Mouse (Mus musculus): ENCODE data around the gene Myo1a. TPM values are rescaled to one million over a fixed set of nuclear protein-coding genes. Genes with fewer than 3 reads are reported as not detected.

Gene Myo1a
- polyA plus RNA-seq, 1 experiment = 0.21 TPM

DNA sequence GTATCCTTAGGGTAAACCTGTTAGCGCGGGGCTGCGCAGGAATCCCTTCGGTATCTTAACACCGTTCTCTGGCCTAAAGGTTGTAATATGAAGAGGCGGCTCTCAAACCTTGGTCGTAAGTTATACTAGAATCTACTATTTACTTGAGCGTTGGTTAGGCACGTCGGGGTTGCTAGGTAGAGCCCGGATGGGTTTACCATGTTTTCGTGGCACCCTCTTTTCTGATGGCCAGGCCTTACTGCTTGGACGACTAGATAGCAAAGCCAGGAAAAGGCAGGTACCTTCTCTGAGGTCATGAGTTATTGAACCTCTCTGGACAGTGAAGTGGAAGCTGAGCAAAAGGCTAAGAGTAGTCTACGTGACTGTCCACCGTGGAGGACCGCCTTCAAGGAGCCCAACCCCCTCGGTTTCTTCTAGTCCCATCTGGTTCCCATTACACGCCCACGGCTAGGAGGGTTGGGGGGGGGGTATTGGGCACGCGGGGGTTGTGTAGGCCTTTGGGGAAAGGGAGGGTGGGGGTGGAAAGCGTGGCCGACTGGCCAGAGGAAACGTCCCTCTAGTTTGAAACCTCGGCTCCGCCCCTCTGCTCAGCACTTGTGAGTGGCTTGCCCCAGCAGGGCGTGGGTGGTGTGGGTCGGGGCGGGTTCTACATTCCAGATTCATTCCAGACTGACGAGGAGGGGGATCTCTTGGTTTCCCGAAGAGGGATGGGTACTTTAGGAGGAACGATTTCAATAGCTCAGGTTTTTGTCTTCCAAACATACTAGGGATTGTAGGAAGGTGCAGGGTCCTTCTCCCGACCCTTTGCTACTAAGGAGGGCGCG is 37.5 kb upstream of the Myo1a start:
- H3K4me1 ChIP-seq (ENCODE audit: control insufficient read depth, insufficient read depth, insufficient read length) = peaks cover 24% of the 10 kb centered on the region
- H3K36me3 ChIP-seq (ENCODE audit: control insufficient read depth, insufficient read depth, low read length) = peaks cover 12% of the 10 kb centered on the region
- TF ChIP-seq CTCF (IDR thresholded peaks at IDR 0.05; ENCODE audit: extremely low read depth, insufficient read depth, insufficient read length, insufficient replicate concordance) (no peak), POLR2A (IDR thresholded peaks at IDR 0.05; ENCODE audit: low read depth, low read length) (no peak; the same call in 1 of the 2 replicates)
- H3K4me3 ChIP-seq (ENCODE audit: extremely low read depth, insufficient read depth, insufficient read length) = peak overlapping the region; percentile 62
- peak overlapping the region; percentile 95 for H3K27ac ChIP-seq (ENCODE audit: insufficient read depth, low read length)
- H3K27me3 ChIP-seq (ENCODE audit: control insufficient read depth, insufficient read depth, low read length) = no peaks in the 10 kb centered on the region
- 2% methylated on average over 35 of the region's 35 CpGs for WGBS
- peak; percentile 62 to 76 for DNase-seq (ENCODE audit: low read depth in 1 of 2, low spot score in 2 of 2)

DNA sequence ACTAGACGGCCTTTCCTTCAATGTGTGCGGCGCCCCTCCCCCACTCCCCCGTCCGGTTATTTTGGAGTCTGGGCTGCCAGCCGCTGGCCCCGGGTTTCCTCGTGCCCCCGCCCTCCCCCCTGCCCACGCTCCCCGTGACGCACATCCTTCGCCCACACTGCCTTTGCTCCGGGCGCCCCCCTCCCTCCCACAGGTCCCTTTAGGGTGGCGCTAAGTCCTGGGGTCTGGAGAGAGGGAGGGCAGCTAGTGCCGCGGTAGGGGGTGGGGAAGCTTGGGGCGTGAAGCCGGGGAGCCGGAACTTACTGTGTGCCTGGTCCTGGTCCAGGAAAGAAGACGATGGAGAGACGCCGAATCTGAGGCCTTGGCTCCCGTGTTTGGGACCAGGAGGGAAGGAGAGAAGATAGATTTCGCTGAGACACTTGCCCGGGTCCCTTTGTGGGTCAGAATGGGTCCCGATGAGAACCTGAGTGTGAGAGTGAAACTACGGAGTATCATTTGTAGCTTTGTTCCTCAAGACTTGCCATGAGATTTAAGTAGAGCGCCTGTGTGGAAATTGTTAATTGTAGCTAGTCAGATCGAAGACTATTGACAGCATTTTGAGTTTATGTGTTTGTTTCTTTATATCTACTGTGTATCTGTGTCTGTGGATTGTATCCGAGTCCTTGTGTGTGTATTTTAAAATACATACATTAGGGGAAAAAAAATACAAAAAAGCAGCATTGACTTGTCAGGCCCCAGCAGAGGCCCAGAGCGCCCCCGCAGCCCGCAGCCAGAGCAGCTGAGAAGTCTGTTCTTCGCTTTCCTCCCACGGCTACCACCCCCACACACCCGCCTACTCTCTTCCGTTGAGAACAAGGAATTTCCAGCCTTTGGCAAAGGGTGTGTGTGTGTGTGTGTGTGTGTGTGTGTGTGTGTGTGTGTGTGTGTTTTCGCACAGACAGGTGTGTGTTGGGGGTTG is 36.6 kb upstream of the Myo1a start, which contains the start of gene Nab2:
Gene Nab2, minus strand, starts transcription at position 476 of the 958 bp plus-strand sequence.
- Histone ChIP-seq H3K36me3 (ENCODE audit: control insufficient read depth, insufficient read depth, low read length) (peaks cover 12% of the 10 kb centered on the region), H3K4me1 (ENCODE audit: control insufficient read depth, insufficient read depth, insufficient read length) (peaks cover 19% of the 10 kb centered on the region; the same call in 1 of the 2 replicates), H3K27me3 (ENCODE audit: control insufficient read depth, insufficient read depth, low read length) (no peaks in the 10 kb centered on the region), H3K4me3 (ENCODE audit: extremely low read depth, insufficient read depth, insufficient read length) (peak within 1 kb of the TSS; percentile 62), H3K27ac (ENCODE audit: insufficient read depth, low read length) (peak within 1 kb of the TSS; percentile 95)
- TF ChIP-seq CTCF (IDR thresholded peaks at IDR 0.05; ENCODE audit: extremely low read depth, insufficient read depth, insufficient read length, insufficient replicate concordance) (no peak), POLR2A (IDR thresholded peaks at IDR 0.05; ENCODE audit: low read depth, low read length) (no peak)
- WGBS = 2% methylated on average over 40 of the region's 40 CpGs
- peak; percentile 82 to 84 for DNase-seq (ENCODE audit: low read depth in 1 of 2, low spot score in 2 of 2)

DNA sequence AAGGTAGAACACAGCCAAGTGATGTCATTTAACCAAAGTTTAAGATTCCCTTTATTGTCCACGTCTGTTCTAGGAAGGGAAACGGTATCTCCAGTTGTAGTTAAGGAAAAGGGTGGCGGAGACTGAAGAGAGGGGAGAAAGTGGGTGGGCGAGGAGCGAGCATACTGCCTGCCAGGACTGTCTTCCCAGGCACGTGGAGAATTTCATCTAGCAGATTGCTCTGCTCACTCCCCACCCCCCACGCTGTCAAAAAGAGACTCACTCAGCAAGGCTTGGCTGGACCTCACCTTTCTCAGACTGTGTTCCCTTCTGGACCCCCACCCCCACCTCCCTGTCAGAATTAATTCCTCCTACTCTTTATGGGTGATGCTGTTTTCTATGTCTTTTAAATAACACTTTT is 35.8 kb upstream of the Myo1a start:
- no peak for TF ChIP-seq POLR2A (IDR thresholded peaks at IDR 0.05; ENCODE audit: low read depth, low read length)
- TF ChIP-seq CTCF (IDR thresholded peaks at IDR 0.05; ENCODE audit: extremely low read depth, insufficient read depth, insufficient read length, insufficient replicate concordance) = no peak
- DNase-seq (ENCODE audit: low read depth in 1 of 2, low spot score in 2 of 2) = no peak
- peaks cover 8% of the 10 kb centered on the region for H3K36me3 ChIP-seq (ENCODE audit: control insufficient read depth, insufficient read depth, low read length)
- WGBS = 32% methylated on average over 7 of the region's 7 CpGs
- H3K27me3 ChIP-seq (ENCODE audit: control insufficient read depth, insufficient read depth, low read length) = no peaks in the 10 kb centered on the region
- peak overlapping the region; percentile 95 for H3K27ac ChIP-seq (ENCODE audit: insufficient read depth, low read length)
- H3K4me1 ChIP-seq (ENCODE audit: control insufficient read depth, insufficient read depth, insufficient read length) = peaks cover 19% of the 10 kb centered on the region; the same call in 1 of the 2 replicates
- H3K4me3 ChIP-seq (ENCODE audit: extremely low read depth, insufficient read depth, insufficient read length) = no peak overlapping the region

- no peak for DNase-seq (ENCODE audit: low read depth in 1 of 2, low spot score in 2 of 2)
- TF ChIP-seq CTCF (IDR thresholded peaks at IDR 0.05; ENCODE audit: extremely low read depth, insufficient read depth, insufficient read length, insufficient replicate concordance) (no peak), POLR2A (IDR thresholded peaks at IDR 0.05; ENCODE audit: low read depth, low read length) (no peak)
- H3K27ac ChIP-seq (ENCODE audit: insufficient read depth, low read length) = no peak overlapping the region
- no peak overlapping the region for H3K4me3 ChIP-seq (ENCODE audit: extremely low read depth, insufficient read depth, insufficient read length)
- no peaks in the 10 kb centered on the region for H3K36me3 ChIP-seq (ENCODE audit: control insufficient read depth, insufficient read depth, low read length)
- no peaks in the 10 kb centered on the region for H3K27me3 ChIP-seq (ENCODE audit: control insufficient read depth, insufficient read depth, low read length)
- 60% methylated on average over 2 of the region's 2 CpGs for WGBS
- H3K4me1 ChIP-seq (ENCODE audit: control insufficient read depth, insufficient read depth, insufficient read length) = peaks cover 15% of the 10 kb centered on the region; the same call in 1 of the 2 replicates
Measured at GRCm38 (mm10) chr10:127670185-127670584, 34.8 kb upstream of the Myo1a start.

DNA sequence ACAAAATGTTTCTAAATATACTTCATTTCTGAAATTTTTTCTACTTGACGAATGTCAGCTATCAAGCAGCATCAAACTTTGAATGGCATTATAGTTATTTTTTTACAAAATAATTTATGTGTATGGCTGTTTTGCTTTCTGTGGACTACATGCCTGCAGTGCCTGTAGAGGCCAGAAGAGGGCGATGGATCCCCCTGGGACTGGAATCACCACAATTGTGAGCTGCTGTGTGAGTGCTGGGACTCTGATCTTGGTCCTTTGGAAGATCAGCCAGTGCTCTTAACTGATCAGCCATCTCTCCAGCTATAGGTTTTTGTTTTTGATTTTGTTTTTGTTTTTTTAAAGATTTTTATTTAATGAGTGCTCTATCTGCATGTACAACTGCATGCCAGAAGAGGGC is 33.7 kb upstream of the Myo1a start:
- Histone ChIP-seq H3K36me3 (ENCODE audit: control insufficient read depth, insufficient read depth, low read length) (no peaks in the 10 kb centered on the region), H3K27ac (ENCODE audit: insufficient read depth, low read length) (no peak overlapping the region), H3K27me3 (ENCODE audit: control insufficient read depth, insufficient read depth, low read length) (no peaks in the 10 kb centered on the region), H3K4me1 (ENCODE audit: control insufficient read depth, insufficient read depth, insufficient read length) (peaks cover 12% of the 10 kb centered on the region; the same call in 1 of the 2 replicates), H3K4me3 (ENCODE audit: extremely low read depth, insufficient read depth, insufficient read length) (no peak overlapping the region)
- TF ChIP-seq CTCF (IDR thresholded peaks at IDR 0.05; ENCODE audit: extremely low read depth, insufficient read depth, insufficient read length, insufficient replicate concordance) = peak; percentile 36; the same call in 1 of the 2 replicates
- TF ChIP-seq POLR2A (IDR thresholded peaks at IDR 0.05; ENCODE audit: low read depth, low read length) = no peak
- 48% methylated on average over 2 of the region's 2 CpGs for WGBS
- DNase-seq (ENCODE audit: low read depth in 1 of 2, low spot score in 2 of 2) = peak in 1 of 2 experiments; percentile 37

DNA sequence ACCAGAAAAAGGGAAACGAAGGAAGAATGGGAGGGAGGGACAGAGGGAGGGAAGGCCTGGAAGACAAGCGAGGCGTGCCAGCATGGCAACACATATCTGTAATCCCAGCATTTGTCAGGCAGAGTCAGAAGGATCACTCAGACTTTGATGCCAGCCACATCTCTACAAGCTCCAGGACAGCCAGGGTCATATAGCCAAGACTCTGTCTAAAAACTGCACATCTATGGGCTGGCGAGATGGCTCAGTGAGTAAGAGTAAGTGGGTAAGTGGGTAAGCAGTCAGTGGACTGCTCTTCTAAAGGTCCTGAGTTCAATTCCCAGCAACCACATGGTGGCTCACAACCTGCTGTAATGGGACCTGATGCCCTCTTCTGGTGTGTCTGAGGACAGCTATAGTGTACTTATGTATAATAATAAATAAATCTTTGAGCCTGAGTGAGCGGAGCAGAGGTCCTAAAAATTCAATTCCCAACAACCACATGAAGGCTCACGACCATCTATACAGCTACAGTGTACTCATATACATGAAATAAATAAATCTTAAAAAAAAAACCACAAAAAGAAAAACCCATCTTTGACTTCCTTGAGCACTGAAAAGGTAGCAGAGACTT is 30.8 kb upstream of the Myo1a start:
- Histone ChIP-seq H3K4me1 (ENCODE audit: control insufficient read depth, insufficient read depth, insufficient read length) (peaks cover 10% of the 10 kb centered on the region), H3K4me3 (ENCODE audit: extremely low read depth, insufficient read depth, insufficient read length) (no peak overlapping the region), H3K27ac (ENCODE audit: insufficient read depth, low read length) (no peak overlapping the region), H3K36me3 (ENCODE audit: control insufficient read depth, insufficient read depth, low read length) (no peaks in the 10 kb centered on the region), H3K27me3 (ENCODE audit: control insufficient read depth, insufficient read depth, low read length) (no peaks in the 10 kb centered on the region)
- no peak for DNase-seq (ENCODE audit: low read depth in 1 of 2, low spot score in 2 of 2)
- WGBS = 93% methylated on average over 6 of the region's 6 CpGs
- no peak for TF ChIP-seq POLR2A (IDR thresholded peaks at IDR 0.05; ENCODE audit: low read depth, low read length)
- no peak for TF ChIP-seq CTCF (IDR thresholded peaks at IDR 0.05; ENCODE audit: extremely low read depth, insufficient read depth, insufficient read length, insufficient replicate concordance)
